Mouse (Mus musculus) spleen, postnatal 10 days (tissue): ENCODE data around the gene Bex2.
"Not testable (repeated sequence)": the region's sequence is repeated elsewhere in the genome, so short reads cannot be mapped to it uniquely, and the experiment has no call there.

Experiments
- DNase-seq, 2 experiments: peaks; one replicate each; pipeline ENCODE4 v3.0.0; 2021 to 2022; ENCODE audit warnings: low spot score in 2 of 2

Gene Bex2

GRCm38 (mm10) chrX:136068020-136068419, at the start of gene Bex2:
Gene Bex2 (minus strand): TSS chrX:136068236.
- not testable (repeated sequence) for DNase-seq

GRCm38 (mm10) chrX:136115419-136115961, 47.5 kb upstream of the Bex2 start:
- no peak for DNase-seq

- DNase-seq: no peak
Observed at GRCm38 (mm10) chrX:136115015-136115414, 47.0 kb upstream of the Bex2 start.

GRCm38 (mm10) chrX:136107942-136108341, 39.9 kb upstream of the Bex2 start:
- DNase-seq: peak in 1 of 2 experiments; percentile 23

DNA sequence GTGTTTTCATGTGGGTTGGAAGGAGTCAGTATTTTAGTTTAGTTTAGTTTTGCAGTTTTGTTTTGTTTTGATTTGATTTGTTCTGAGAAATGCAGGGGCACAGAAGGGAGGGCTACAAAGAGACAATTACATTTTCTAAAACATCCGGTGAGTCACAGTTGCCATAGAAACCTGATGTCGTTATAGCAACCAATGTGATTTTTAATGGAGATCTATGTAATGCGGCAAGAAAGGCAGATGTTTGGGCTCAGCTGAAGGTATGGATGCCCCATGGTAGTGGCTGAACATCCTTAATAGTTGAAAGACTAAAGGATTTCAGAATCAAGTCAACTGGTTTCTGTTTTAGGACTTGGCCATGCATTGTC, 36.7 kb upstream of the Bex2 start:
- no peak for DNase-seq

DNA sequence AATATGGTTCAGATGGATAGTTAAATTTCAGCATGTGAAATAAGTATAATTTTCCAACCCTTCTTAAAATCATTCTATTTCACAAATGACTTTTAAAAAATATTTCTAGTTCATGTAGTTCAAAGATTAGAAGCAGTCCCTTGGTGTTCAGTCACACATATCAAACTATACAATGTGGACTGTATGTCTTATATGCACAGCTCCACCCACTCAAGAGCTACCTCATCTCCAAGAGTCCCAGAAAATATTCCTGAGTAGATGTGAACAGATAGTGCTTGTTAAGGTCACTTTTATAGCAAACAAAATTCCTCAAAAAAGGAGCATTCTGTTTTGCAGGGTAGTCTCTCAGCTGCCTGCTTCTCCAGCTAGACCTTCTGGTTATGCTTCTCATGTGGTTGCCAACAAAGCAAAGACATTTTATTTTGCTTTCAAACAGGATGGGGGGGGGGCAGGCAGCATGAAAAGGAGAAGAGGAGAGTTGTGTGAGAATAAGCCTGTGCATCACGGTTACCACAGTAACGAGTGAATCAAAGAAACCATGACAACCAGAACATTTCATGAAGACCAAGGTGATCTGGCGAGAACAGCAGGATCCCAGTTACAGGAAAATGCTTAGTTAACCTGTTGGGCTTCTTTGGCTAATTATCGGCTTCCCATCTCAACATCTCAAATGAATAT, 36.1 kb upstream of the Bex2 start:
- DNase-seq: no peak

- DNase-seq: no peak
Observed at GRCm38 (mm10) chrX:136094421-136094820, 26.4 kb upstream of the Bex2 start.

DNA sequence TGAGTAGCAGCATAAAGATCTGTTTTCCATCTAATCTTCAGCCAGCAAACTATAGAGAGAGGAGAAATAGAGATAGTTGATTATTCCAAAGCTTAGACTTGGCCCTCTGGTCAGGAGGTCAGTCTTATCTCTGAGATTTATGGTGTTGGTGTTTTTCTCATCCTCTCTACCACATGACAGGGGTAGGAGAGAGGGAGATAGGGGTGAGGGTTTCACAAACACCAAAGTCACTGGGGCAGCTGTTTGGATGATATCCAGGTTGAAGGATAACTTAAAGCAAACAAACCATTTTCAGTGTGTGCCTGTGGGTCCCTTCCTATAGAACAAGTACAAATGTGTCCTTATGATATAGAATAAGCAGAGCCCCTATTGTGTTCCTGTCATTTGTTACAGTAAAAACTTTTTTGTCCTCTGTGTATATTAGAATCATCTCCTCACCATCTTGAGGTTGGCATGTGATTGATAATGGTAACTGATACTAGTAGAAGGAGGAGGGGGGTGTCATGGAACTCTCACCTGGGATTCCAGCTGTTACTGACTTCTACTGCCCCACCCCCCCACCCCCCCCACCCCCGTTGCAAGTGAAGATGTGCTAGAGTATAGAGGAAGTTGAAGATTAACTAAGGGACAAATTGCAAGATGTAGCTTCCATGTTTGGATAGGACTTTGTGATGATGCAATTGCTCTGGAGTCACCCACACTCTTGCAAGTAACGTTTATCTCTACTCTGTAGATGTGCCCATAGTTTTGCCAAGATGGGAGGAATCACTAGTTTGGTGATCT, 24.7 kb upstream of the Bex2 start:
- no peak for DNase-seq

DNA sequence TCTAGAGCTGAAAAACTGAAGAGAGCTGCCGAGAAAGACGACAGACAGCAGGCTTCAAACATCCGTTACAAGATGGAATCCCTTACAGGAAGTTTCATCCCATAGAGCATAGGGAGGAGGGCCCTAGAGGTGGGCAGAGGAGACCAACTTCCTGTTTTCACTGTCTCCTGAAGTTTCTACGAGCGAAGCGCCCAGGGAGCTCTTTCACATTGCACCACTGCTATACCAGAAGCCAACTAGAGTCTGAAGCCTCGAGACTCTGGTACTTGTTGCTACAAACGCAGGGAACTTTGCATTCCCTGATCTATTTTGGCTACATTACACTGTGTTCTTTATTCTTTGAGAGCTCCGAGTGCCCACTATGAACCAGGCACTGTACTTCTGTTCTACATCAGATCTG, 17.1 kb upstream of the Bex2 start, which contains the start of gene Nxf3:
Nxf3 (minus strand) TSS at position 101 of the 400 bp plus-strand sequence.
- no peak for DNase-seq

DNA sequence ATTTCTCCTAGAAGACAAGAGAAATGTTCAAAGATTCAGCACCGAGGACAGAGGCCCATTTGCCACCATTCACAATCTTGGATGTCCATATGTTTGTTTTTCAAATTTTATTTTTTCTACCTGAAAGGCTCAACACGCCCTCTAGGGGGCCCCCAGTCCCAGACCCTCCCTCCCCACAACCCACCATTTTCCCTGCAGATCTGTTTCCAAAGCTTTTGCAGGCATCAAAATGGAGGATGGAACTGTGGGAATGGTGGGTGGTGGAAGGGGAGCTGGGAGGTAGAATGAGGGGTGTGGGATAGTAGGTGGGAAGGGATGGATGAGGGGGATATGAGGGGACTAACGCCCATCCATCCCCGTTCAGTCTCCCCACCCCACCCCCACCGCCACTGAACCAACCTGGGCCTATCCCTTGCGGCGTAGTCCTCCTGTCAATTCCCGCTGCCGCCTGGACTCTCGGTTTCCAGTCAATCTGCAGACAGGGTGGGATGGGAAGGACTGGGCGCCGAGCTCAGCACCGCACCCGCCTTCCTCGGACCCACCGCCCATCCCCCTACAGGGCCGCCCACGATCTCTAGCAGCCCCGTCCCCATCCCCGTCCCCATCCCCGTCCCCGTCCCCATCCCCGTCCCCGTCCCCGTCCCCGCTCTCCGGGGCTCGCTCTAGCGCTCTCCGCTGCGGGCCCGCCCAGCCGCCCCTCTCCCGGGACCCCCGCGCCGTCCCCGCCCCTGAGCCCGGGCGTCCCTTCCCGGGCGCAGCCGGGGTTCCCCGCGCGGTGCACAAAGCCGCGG, 640 bp downstream of the Bex2 start:
- DNase-seq: not testable (repeated sequence)

- no peak for DNase-seq
Observed at GRCm38 (mm10) chrX:136060698-136061097, 7.3 kb downstream of the Bex2 start.

- DNase-seq: no peak
Observed at GRCm38 (mm10) chrX:136051219-136051618, 16.8 kb downstream of the Bex2 start.

DNA sequence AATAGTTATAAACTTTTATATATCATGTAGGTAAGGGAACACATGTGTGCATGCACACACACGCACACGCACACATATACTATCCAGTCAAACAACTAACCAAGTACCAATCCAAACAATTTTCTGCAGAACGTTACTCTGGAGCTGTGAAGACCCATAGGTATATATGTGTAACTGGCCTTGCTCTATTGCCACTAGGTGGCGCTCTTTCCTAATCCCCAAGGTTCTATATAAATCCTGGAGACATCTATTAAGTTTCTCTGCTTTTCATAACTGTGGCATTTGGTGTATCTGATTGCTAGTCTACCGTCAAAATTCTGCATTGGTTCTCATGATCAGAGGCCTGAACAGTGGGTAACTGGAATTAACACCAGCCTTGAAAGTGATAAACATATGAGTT, 20.5 kb downstream of the Bex2 start:
- DNase-seq: peak; percentile 13 to 51

DNA sequence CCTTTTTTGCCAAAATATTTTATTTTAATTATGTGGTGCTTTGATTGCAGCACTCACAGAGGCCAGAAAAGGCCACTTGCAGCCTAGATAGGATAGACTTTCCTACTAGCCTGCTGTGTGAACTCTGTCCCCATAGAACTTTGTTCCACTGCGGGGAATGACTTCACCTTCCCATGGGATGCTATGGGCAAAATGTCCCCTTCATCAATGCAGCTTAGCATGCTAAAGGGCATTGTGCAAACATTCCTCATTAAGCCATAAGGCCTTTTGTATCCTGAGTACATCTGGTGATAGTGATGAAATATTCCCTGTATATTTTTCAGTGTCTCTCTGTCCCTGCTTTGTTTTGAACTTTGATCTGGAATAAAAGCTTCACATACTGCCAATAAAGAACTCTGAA, 24.3 kb downstream of the Bex2 start:
- DNase-seq: no peak

DNA sequence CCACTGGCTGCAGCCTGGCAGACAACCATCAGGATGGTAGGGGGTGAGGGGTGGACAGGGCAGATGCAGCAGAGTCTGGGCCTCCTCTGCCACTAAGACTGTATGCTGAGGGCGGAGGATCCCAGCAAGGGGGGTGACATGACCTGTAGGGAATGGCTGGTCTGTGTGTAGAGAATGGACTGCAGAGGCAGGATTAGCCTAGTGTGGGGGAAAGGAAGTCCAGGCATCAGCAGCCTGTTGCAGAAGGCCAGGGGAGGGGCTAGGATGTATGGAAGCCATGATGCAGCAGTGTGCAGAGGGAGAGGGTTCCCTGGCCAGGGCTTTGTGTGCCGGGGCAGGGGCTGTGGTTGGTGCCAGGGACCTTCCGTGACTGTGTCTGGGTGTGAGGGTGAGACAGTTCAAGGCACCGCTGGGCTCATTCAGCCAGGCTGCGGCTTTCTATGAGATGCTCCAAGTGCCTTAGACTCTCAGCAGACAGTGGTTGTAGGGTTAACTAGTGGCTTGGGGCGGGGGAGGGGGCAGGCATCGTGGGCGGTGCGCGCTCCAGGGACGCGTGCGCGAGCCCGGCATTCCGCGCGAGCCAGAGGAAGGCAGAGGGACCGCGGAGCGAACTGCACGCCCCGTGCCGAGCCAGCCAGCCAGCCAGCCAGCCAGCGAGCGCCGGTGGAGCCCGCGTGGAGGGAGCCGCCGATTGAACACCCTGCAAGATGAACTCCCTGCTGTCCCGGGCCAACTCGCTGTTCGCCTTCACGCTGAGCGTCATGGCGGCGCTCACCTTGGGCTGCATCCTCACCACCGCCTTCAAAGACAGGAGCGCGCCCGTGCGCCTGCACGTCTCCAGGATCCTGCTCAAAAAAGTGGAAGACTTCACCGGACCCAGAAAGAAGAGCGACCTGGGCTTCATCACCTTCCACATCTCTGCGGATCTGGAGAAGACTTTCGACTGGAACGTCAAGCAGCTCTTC, 35.0 kb downstream of the Bex2 start, which contains the start of gene Arxes1:
Arxes1 (plus strand) TSS at position 569 of the 965 bp plus-strand sequence.
- not testable (repeated sequence) for DNase-seq

GRCm38 (mm10) chrX:136030331-136030730, 37.7 kb downstream of the Bex2 start:
- DNase-seq: no peak
